Mouse (Mus musculus): ENCODE results near the gene Trnau1ap.

Trnau1ap gene

DNA sequence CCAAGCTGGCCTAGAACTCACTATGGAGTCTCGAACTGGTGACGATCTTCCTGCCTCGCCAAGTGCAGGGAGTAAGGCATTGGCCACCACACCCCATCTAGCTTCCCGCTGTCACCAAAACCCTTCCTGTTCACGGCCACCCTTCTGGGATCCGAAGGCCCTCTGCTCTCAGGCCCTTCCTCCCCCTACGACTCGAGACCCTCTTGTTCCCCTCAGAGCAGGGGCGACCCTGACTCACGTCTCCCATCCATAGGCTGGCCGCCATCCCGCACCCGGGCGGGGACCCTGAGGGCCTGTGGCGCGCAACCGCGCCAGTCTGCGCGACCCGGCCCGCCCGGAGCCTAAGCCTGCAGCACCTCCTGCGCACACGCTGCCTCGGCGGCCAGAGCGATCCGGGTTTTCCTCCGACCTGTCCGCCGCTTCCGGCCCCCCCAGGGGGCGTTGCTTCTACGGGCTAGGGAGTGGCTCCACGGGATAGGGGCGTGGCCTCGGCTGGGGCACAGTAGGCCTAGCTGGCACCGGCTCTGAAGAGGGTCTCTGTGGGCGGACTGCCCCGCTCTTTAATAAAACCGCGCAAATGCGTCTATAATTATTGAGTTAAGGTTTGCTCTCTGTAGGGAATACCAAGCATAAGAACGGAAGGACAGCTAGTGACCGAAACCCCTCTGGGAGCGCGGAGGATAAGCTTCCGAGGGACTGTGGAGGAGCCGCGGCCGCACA lies at the start of gene Trnau1ap:
Trnau1ap (minus strand) TSS at position 424 of the 720 bp plus-strand sequence.
- peak; percentile 98 for DNase-seq (ENCODE audit: inconsistent ontology term)

DNA sequence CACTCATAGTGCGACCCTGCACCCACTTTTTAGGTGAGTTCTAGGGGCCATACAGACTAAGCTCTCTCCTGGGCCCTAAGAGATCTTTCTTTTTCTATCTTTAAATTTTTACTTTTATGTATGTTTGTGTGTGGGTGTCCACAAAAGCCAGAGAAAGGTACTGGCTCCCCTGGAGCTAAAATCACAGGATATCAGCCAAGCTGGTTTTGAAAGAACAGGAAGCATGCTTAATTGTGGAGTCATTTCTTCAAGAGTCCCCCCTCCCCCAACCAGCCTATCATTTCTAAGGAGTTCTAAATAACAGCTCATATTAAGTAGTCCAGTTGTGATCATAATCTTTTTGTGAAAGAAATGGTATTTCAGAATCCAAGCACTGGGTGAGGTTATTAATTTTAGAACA lies 44.5 kb upstream of the Trnau1ap start:
- no peak for DNase-seq (ENCODE audit: inconsistent ontology term)

DNA sequence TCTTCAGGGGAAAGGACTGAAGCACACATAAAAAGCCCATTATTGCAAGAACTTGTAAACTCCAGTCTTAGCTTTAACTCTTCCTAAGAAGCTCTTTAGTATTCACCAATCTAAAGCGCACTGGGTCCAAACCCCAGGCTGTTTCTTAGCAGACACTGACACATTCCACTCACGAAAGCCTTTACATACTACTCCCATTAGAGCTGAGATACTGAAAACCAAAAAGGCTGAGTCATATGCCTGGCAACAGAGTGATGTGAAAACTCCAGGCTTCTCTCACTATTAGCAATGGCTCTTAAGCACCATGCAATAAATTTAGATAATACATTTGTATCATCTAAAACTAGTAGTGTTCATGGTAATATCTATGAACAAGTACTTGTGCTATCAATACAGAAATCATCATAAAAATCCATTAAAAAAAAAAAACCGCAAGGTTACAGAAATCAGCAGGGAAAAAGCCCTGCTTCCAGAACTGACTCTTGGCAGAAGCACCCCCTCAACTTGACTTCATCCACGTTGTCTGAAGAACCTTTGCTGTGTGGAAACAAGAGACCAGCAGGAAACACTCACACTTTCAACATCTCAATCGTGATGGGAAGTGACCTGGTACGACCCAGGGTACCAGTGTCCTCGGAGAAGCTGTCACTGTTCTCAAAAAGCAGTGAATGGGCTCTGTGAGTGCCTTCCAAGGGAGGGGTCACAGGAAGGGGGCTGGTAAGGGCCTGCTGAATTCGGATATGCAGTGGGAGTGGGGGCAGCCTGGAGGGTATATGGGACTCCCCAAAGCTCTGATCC lies 40.8 kb upstream of the Trnau1ap start:
- no peak for DNase-seq (ENCODE audit: inconsistent ontology term)

DNA sequence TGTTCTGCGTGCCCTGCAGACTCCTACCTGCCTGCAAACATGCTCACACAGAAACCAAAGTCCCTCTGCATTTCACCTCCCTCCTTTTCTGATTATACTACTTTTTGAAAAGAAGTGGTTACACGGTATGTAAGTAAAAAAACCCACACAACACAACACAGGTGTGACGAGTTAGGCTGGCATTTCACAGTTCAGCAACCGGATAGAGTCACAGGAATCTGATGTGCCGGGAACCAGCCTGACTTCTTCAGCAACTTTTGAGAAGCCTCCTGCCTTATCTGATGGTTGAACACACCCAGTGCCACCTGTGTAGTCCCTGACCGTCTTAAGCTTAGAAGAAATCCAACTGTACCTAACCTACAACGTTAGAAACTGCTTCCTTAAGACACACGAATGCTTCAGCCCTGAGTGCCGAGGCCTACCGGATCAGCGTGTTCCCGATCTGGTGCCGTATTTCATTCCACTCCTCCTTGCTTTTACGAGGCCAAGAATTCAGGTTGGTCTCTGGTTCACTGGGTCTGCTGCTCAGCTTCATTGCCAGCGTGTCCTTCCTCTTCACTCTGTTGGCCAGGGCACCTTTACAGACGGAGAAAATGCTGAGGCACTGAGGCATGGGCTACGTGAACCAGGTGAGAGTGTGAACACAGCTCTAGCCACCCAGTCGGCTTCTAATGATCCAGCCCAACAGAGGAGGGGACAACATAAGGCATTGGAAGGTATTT lies 38.3 kb upstream of the Trnau1ap start:
- DNase-seq (ENCODE audit: inconsistent ontology term): no peak

DNA sequence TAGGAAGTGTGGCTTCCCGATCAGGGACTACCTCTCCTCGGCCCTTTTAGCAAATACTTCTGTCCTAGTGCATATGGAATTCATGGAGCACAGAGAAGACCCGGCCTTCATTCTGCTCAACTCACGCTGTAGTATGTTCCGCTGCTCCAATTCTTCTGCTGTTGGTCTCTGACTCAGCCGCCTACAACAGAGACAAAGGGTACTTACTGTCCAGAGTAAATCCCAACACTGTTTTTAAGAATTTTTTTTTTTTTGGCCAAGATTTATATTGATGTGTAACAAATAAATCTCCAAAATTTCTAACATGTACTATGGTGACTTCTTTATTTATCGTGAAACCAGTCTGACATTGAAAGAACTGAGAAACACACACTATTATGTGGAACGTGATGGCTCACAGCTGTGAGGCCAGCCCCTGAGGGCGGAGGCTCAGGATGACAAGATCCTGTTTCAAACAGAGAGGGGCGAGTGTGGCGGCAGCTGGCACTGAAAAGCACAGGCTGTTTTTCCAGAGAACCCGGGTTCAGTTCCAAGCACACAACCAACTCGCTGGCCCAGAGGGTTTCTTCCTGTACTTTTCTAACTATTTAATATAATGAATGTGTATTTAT lies 36.2 kb upstream of the Trnau1ap start:
- DNase-seq (ENCODE audit: inconsistent ontology term): no peak

DNA sequence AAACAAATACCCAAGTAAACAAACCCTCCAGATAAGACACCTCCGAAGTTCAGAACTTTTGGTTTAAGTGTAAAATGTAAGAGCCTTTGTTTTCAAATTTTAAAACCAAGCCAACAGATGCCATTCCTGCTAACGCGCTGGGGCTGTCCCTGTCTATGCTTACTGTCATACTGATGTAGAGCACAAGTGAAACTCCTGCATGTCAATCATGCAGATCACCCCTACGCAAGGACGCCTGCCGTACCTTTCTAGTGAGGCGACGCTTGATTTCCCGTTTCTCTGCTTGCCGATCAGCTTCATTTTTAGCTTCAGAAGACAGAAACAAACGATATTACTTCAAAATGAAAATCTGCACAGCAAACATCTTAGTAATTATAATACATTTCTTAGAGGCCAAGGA lies 34.1 kb upstream of the Trnau1ap start:
- DNase-seq (ENCODE audit: inconsistent ontology term): no peak

DNA sequence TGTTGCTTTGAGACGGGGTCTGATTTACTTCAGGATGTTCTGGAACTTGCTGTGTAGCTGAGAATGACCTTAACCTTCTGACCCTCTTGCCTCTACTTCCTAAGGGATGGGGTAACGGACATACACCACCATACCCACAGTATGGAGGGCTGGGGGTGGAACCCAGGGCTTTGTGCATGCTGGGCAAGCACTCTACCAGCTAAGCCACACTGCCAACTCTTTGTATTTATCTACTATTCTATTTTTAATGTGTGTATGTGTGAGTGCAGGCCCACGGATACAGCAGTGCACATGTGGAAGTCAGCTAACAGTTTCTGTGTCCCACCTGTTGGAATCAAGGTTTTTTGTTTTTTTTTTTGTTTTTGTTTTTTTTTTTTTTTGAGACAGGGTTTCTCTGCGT lies 30.2 kb upstream of the Trnau1ap start:
- no peak for DNase-seq (ENCODE audit: inconsistent ontology term)

DNA sequence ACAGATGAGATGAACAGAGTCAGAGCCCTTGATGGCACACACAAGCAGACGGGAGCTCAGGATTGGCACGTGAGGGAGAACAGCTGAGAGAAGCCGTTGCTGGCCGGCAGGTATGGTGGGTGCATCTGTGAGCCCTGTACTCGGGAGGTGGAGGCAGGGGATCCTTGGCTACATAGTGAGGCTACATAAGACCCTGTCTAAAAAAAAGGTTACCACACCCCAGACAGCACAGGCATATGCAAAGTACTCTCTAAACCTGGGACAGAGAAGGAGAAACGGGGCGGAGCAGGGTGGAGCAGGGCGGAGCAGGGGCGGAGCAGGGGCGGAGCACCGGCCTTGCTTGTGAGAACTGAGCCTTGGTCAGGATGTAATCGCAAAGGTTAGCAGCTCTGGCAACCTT lies 26.8 kb upstream of the Trnau1ap start:
- DNase-seq (ENCODE audit: inconsistent ontology term): no peak

DNA sequence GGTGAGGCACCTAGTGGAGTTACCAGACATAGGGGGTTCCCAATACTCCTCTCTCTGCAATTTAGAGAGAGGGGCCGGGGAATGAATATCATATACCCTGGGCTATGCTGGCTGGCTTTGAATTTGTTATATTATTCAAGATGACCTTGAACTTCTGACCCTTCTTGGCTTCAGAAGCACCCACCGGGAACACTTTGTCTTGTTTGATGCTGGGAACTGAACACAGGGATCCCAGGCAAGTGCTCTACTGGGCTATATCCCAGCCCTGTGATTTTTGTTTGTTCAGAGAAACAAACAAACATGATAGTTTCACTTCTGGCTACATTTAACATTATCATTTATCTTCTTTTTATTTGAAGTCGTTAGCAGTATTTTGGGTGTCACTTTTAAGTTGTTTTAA lies 26.1 kb upstream of the Trnau1ap start:
- no peak for DNase-seq (ENCODE audit: inconsistent ontology term)

DNA sequence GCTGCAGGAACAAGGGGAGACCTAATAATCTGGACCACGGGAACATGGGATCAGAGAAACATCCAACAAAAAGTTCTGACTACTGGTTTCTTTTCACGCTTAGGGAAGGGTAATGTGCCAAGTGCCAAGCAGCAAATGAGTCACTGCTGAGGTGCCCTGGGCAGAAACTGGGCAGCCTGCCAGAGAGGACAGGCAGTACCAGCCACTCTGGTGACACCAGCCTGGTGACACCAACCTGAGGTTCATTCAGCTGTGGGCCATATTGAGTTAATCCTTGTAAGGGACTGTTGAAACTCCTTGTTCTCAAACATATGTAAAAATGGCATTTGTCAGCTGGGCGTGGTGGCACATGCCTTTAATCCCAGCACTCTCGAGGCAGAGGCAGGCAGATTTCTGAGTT lies 25.2 kb upstream of the Trnau1ap start:
- DNase-seq (ENCODE audit: inconsistent ontology term): peak; percentile 52

DNA sequence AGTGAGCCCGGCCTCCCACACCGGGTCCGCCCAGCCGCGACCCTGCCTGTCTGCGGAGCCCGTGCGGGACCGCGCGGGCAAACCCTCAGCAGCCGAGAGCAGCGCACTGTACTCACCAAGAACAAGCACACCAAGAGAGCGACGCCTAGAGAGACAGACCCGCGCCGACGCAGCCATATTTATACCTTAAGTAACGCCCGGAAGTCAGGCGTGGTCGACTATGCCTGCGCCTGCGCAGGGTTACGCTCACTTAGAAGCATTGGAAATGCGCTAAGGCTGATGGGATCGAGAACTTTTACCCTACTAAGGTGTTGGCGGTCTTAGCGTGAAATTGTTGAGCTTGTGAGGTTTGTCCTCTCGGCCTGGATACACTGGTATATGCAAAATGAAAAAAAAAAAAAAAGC lies 24.1 kb upstream of the Trnau1ap start, which contains the start of gene Rcc1:
Rcc1 (minus strand) TSS at position 125 of the 405 bp plus-strand sequence.
- peak; percentile 90 for DNase-seq (ENCODE audit: inconsistent ontology term)

DNA sequence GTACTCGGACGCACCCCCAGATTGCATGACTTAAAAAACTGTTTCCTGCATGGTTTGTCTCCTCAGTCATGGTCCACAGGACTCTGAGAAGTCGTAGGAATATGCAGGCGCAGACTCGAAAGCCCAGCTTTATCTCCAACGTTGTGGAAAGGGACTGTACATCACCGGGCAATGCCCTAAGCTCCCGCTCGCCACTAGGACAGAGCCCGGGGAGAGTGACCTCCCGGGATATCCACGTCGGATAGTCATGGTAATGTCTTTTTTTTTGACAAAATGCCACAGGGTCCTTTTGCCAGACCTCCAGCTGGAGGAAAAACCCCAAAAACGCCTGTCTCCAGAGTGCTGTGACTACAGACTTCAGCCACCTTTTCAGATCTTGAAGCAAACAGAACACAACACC lies 23.4 kb upstream of the Trnau1ap start:
- DNase-seq (ENCODE audit: inconsistent ontology term): no peak

DNA sequence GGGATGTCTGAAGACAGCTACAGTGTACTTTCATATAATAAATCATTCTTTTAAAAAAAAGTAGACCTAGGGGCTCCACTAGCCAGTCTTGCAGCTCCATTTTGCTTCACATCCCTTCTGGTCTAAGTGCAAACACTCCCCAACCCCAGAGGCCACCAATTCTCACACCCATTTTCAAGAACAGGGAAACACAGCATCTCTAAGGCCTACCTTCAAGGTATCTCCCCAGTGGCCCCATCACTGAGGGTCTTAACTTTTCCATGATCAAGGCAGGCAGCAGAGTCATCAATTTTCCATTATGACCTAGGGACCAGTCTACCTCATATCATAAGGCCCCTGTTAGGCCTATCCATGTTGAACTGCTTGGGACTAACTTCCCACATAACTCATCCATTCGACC lies 22.1 kb upstream of the Trnau1ap start:
- no peak for DNase-seq (ENCODE audit: inconsistent ontology term)

DNA sequence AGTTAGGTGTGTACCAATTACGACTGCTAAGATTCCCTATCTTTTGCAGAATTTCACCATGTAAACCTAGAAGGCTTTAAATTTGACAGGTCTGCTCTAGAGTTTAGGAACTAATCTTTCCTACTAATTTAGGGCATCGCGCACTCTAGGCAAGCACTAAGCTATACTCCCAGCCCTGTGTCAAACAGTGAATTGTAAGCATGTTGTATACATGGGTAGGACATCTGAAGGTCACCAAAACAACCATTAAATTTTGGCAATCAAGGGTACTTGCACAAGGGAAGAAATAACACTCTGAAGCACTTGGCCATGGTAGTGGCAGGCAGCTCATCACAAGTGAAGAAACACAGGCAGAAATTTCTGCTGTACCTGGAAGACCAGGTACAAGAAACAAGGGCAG lies 21.5 kb upstream of the Trnau1ap start:
- DNase-seq (ENCODE audit: inconsistent ontology term): no peak

DNA sequence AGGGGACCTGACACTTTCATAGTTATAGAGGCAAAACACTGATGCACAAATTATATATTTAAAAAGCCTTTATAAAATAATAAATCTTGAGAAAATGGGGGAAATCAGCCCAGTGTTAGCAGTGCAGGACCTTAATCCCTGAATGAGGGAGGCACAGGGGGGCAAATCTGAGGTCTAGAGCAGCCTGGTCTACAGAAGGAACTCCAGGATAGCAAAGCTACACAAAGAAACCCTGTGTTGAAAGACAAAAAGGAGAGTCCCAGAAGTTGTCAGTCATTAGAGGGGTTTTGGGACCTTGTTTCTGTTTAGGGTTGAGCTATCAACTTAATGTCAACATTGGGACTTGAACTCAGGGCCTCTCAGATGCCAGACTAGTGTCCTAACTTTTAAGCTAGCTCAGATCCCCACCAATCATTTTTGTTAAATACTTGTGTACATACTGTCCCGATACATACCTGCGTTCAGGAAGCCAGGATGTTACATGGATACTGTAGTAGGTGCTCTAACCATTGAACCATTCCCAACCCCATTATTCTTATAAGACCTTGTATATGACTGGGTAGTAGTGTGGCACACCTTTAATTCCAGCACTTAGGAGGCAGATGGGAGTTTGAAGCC lies 20.9 kb upstream of the Trnau1ap start:
- no peak for DNase-seq (ENCODE audit: inconsistent ontology term)

DNA sequence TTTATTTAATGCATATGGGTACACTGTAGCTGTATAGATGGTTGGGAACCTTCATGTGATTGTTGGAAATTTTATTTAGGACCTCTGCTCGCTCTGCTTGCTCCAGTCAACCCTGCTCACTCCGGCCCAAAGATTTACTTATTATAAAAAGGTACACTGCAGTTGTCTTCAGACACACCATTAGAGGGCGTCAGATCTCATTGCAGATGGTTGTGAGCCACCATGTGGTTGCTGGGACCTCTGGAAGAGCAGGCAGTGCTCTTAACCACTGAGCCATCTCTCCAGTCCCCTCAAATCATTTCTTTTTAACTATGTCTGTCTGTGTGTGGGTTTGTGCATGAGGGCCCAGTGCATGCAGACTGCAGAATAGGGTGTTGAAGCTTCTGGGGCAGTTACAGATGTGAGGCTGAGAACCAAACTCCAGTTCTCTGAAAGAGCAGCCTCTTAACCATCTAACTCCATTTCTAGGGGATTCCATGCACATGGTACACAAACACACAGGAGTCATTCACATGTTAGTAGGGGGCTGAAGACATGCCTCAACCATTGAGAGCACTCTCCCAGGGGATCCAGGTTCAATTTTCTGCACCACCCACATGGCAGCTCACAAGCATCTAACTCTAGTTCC lies 20.3 kb upstream of the Trnau1ap start:
- DNase-seq (ENCODE audit: inconsistent ontology term): no peak

DNA sequence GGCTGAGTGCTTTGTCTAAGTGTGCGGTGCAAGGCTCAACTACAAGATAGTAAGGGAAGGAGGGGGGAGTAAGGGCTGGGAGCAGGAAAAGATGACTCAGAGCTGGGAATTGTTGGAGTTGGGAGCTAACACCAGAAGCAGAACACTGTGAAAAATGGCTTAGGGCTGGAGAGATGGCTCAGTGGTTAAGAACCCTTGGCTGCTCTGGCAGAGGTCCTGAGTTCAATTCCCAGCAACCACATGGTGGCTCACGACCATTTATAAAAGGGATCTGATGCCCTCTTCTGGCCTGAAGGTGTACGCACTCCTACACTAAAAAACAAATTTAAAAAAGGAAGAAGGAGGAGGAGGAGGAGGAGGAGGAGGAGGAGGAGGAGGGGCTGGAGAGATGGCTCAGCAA lies 17.3 kb upstream of the Trnau1ap start:
- DNase-seq (ENCODE audit: inconsistent ontology term): no peak

DNA sequence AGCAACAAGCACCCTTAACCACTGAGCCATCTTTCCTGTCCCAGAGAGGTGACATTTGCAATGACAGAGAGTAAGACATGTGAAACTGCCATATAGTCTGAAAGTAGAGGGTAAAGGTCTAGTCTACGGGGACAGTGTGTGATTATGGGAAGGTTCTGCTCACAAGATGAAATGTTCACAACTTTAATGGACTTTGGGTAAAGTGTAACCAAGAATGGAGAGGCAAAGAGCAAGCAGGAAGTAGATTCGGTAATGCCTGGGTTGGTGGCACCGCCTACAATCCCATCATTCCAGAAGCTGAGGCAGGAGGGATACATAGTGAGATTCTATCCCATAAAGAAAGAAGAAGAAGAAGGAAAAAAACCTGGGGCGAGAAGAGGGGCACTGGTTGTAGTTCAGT lies 16.9 kb upstream of the Trnau1ap start:
- no peak for DNase-seq (ENCODE audit: inconsistent ontology term)

DNA sequence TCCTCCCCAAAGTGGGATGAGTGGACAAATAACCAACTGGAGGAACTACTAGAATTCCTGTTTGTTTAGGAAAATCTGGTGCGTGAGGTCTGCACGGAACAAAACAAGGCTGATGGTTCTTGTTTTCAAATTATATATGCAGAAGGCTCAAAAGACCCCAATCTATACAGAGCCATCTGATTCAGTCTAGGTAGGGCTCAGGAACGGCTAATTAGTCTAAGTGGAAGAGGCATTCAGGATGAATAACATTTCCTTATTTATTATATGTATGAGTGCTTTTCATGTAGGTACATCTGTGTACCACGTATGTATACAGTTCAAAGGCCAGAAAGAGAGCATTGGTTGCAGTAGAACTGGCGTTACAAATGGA lies 16.5 kb upstream of the Trnau1ap start:
- DNase-seq (ENCODE audit: inconsistent ontology term): no peak

DNA sequence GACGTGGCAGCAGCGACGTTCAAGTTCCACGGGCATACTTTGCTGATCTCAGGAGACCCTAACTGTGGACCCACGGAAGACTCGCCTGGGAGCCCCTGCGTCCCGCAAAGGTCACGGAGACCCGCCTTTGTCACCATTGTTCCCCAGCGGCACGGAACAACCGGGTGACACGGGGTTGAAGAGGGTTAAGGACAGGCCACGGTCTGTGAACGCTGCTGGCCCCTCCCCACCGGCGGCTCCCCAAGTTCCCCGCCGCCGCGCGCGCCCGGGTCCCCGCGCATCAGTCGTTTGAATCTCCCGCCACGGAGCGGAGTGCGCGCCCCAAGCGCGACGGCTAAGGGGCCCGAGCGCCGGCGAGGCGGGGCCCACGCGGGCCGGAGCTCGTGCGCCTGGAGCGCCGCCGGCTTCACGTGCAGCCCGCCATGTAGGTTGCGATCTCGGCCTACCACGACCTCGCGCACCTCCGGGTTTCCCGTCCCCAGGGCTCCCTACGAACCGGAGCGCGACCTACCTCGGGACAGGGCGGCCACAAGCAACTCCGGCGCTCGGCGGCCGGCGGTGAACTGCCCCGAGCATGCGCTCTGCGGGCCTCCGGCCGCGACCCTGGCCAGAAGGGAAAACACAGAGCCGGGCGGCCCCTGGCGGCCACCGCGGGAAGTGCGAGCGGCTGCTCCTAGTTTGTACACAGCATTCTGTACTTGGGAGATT lies 16.0 kb upstream of the Trnau1ap start:
- peak; percentile 94 for DNase-seq (ENCODE audit: inconsistent ontology term)

Data from Muller cell, postnatal 12 days (primary cell).